Mouse (Mus musculus): ENCODE results near the gene Spred2. TPM values are rescaled to one million over a fixed set of nuclear protein-coding genes. Genes with fewer than 3 reads are reported as not detected.

Spred2 gene
- polyA plus RNA-seq, 1 experiment, result 0.58 TPM

GRCm38 (mm10) chr11:19959897-19960296, 35.7 kb downstream of the Spred2 start:
- H3K36me3 ChIP-seq (ENCODE audit: control insufficient read depth), result peaks cover 2% of the 10 kb centered on the region; the same call in 1 of the 2 replicates
- no peaks in the 10 kb centered on the region for H3K9me3 ChIP-seq (ENCODE audit: control insufficient read depth, low read length)
- TF ChIP-seq TAL1 (IDR thresholded peaks at IDR 0.05; ENCODE audit: low read length), result no peak
- no peak for TF ChIP-seq GATA1 (IDR thresholded peaks at IDR 0.05; ENCODE audit: low read length)
- H3K4me1 ChIP-seq (ENCODE audit: control insufficient read depth), result peaks cover 19% of the 10 kb centered on the region
- H3K4me3 ChIP-seq (replicated peaks), result no peak overlapping the region
- no peaks in the 10 kb centered on the region for H3K27me3 ChIP-seq (ENCODE audit: control insufficient read depth)

DNA sequence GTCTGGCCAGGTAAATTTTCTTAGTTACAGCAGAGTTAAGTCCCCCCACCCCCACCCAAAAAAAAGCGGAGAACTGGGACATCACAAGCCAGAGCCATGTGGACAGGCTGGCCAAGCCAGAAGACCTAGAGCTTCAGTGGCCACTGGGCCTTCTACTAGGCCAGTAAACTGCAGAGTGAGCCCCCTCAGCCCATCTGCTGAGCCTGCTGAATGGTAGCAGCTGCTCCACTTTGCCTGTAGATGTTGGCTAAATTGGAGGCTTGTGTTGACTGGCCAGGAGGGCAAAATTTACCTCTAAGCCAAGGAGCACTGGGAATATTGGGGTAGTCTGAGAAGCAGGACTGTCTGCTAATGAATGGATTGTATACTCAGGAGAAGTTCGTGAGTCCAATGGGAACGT, 36.4 kb downstream of the Spred2 start:
- no peak for TF ChIP-seq GATA1 (IDR thresholded peaks at IDR 0.05; ENCODE audit: low read length)
- H3K4me1 ChIP-seq (ENCODE audit: control insufficient read depth), result peaks cover 24% of the 10 kb centered on the region
- no peaks in the 10 kb centered on the region for H3K9me3 ChIP-seq (ENCODE audit: control insufficient read depth, low read length)
- H3K4me3 ChIP-seq (replicated peaks), result no peak overlapping the region
- no peaks in the 10 kb centered on the region for H3K27me3 ChIP-seq (ENCODE audit: control insufficient read depth)
- peaks cover 2% of the 10 kb centered on the region; the same call in 1 of the 2 replicates for H3K36me3 ChIP-seq (ENCODE audit: control insufficient read depth)

- no peaks in the 10 kb centered on the region for H3K27me3 ChIP-seq (ENCODE audit: control insufficient read depth)
- no peaks in the 10 kb centered on the region for H3K9me3 ChIP-seq (ENCODE audit: control insufficient read depth, low read length)
- H3K4me3 ChIP-seq (replicated peaks), result no peak overlapping the region
- H3K36me3 ChIP-seq (ENCODE audit: control insufficient read depth), result peaks cover 2% of the 10 kb centered on the region; the same call in 1 of the 2 replicates
- TF ChIP-seq TAL1 (IDR thresholded peaks at IDR 0.05; ENCODE audit: low read length) (no peak), GATA1 (IDR thresholded peaks at IDR 0.05; ENCODE audit: low read length) (no peak)
- peaks cover 28% of the 10 kb centered on the region for H3K4me1 ChIP-seq (ENCODE audit: control insufficient read depth)
These were observed 36.9 kb downstream of the Spred2 start for GRCm38 (mm10) chr11:19961088-19961487.

GRCm38 (mm10) chr11:19961766-19962365, 37.7 kb downstream of the Spred2 start:
- no peak overlapping the region for H3K4me3 ChIP-seq (replicated peaks)
- peaks cover 2% of the 10 kb centered on the region; the same call in 1 of the 2 replicates for H3K36me3 ChIP-seq (ENCODE audit: control insufficient read depth)
- no peaks in the 10 kb centered on the region for H3K9me3 ChIP-seq (ENCODE audit: control insufficient read depth, low read length)
- TF ChIP-seq TAL1 (IDR thresholded peaks at IDR 0.05; ENCODE audit: low read length) (no peak), GATA1 (IDR thresholded peaks at IDR 0.05; ENCODE audit: low read length) (no peak)
- peaks cover 33% of the 10 kb centered on the region for H3K4me1 ChIP-seq (ENCODE audit: control insufficient read depth)
- H3K27me3 ChIP-seq (ENCODE audit: control insufficient read depth), result no peaks in the 10 kb centered on the region

GRCm38 (mm10) chr11:19962796-19963195, 38.6 kb downstream of the Spred2 start:
- peaks cover 2% of the 10 kb centered on the region; the same call in 1 of the 2 replicates for H3K36me3 ChIP-seq (ENCODE audit: control insufficient read depth)
- peaks cover 33% of the 10 kb centered on the region for H3K4me1 ChIP-seq (ENCODE audit: control insufficient read depth)
- H3K4me3 ChIP-seq (replicated peaks), result no peak overlapping the region
- no peak for TF ChIP-seq TAL1 (IDR thresholded peaks at IDR 0.05; ENCODE audit: low read length)
- no peaks in the 10 kb centered on the region for H3K27me3 ChIP-seq (ENCODE audit: control insufficient read depth)
- H3K9me3 ChIP-seq (ENCODE audit: control insufficient read depth, low read length), result no peaks in the 10 kb centered on the region

DNA sequence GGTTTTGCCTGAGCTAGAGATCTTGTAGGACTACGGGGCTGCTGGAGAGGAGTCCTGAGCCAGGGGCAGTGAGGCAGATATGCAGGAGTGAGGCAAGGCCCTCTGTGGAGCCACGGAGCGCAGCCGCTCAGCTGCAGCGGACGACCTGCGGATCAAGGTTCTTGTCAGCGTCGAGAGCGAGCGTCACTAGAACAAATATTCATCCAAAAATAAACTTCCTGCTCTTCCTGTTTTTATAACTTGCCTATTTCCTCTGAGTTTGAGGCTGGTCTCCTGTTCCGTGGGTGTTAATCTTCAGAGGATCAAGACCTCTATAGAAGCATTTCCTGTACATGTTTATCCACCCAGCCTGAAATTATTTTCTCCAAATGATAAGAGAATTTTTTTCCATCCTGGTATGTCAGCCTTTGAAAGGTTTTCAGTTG, 39.6 kb downstream of the Spred2 start:
- Histone ChIP-seq H3K4me3 (replicated peaks) (no peak overlapping the region), H3K27me3 (ENCODE audit: control insufficient read depth) (no peaks in the 10 kb centered on the region), H3K36me3 (ENCODE audit: control insufficient read depth) (peaks cover 2% of the 10 kb centered on the region; the same call in 1 of the 2 replicates), H3K4me1 (ENCODE audit: control insufficient read depth) (peaks cover 33% of the 10 kb centered on the region), H3K9me3 (ENCODE audit: control insufficient read depth, low read length) (no peaks in the 10 kb centered on the region)
- TF ChIP-seq GATA1 (IDR thresholded peaks at IDR 0.05; ENCODE audit: low read length), result no peak
- TF ChIP-seq TAL1 (IDR thresholded peaks at IDR 0.05; ENCODE audit: low read length), result no peak

DNA sequence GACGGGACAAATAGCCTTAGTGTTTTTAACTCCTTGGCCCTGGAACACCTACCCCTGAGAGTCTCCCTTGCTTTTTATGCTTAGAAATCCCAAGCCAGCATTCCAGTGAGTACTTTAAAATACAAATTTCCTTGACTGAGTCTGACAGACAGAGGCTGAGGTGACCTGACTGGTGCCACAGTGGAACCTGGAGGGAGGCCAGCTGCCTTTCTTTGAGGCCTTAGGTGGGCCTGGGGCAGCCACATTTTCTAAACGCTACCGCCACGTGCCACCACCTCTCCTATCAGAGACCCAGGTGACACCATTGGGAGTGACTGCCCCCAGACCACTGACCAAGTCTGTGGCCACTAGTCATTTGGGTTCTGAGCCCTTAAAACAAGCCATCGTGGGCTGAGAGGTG, 40.2 kb downstream of the Spred2 start:
- no peak overlapping the region for H3K4me3 ChIP-seq (replicated peaks)
- H3K36me3 ChIP-seq (ENCODE audit: control insufficient read depth), result peaks cover 2% of the 10 kb centered on the region; the same call in 1 of the 2 replicates
- peaks cover 33% of the 10 kb centered on the region for H3K4me1 ChIP-seq (ENCODE audit: control insufficient read depth)
- no peaks in the 10 kb centered on the region for H3K9me3 ChIP-seq (ENCODE audit: control insufficient read depth, low read length)
- H3K27me3 ChIP-seq (ENCODE audit: control insufficient read depth), result no peaks in the 10 kb centered on the region
- TF ChIP-seq TAL1 (IDR thresholded peaks at IDR 0.05; ENCODE audit: low read length) (no peak), GATA1 (IDR thresholded peaks at IDR 0.05; ENCODE audit: low read length) (no peak)

DNA sequence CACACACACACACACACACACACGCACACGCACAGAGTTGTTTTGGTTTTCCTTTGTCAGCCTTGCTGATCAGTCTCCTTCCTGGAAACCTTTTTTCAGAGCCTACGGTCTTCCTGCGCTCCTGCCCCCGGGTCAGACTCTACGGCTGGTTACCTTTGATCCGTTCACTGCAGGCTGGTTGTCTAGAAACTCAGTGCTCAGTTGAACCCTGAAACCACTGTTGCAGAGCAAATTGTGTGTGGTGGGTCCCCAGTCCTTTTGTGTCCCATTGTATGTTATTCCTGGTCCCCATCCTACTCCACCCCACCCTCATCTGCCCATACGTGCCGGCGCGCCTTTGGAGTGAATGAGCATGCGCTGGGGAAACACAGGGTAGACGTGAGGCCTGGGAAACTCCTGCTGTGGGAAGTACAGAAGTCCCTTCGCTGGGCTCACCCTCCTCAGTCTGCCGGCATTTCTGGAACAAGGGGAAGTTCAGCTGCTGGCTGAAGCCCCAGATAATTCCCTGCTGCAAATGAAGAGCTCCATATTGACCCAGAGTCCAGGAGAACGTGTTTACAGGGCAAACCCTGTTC, 40.9 kb downstream of the Spred2 start:
- Histone ChIP-seq H3K27me3 (ENCODE audit: control insufficient read depth) (no peaks in the 10 kb centered on the region), H3K9me3 (ENCODE audit: control insufficient read depth, low read length) (no peaks in the 10 kb centered on the region), H3K4me1 (ENCODE audit: control insufficient read depth) (peaks cover 33% of the 10 kb centered on the region), H3K36me3 (ENCODE audit: control insufficient read depth) (peaks cover 2% of the 10 kb centered on the region; the same call in 1 of the 2 replicates), H3K4me3 (replicated peaks) (no peak overlapping the region)
- no peak for TF ChIP-seq TAL1 (IDR thresholded peaks at IDR 0.05; ENCODE audit: low read length)
- TF ChIP-seq GATA1 (IDR thresholded peaks at IDR 0.05; ENCODE audit: low read length), result no peak

- Histone ChIP-seq H3K36me3 (ENCODE audit: control insufficient read depth) (peaks cover 2% of the 10 kb centered on the region; the same call in 1 of the 2 replicates), H3K9me3 (ENCODE audit: control insufficient read depth, low read length) (no peaks in the 10 kb centered on the region), H3K27me3 (ENCODE audit: control insufficient read depth) (no peaks in the 10 kb centered on the region), H3K4me3 (replicated peaks) (no peak overlapping the region), H3K4me1 (ENCODE audit: control insufficient read depth) (peaks cover 31% of the 10 kb centered on the region)
- TF ChIP-seq GATA1 (IDR thresholded peaks at IDR 0.05; ENCODE audit: low read length) (no peak), TAL1 (IDR thresholded peaks at IDR 0.05; ENCODE audit: low read length) (no peak)
These were observed 41.5 kb downstream of the Spred2 start for GRCm38 (mm10) chr11:19965664-19966063.
